Mouse (Mus musculus) T-cell, adult 2 months (primary cell): ENCODE results near the gene Shox2.

ENCODE experiments used
- DNase-seq: peaks from one replicate; pipeline ENCODE4 v3.0.0; 2022; ENCODE audit warnings: low spot score

Gene Shox2

DNA sequence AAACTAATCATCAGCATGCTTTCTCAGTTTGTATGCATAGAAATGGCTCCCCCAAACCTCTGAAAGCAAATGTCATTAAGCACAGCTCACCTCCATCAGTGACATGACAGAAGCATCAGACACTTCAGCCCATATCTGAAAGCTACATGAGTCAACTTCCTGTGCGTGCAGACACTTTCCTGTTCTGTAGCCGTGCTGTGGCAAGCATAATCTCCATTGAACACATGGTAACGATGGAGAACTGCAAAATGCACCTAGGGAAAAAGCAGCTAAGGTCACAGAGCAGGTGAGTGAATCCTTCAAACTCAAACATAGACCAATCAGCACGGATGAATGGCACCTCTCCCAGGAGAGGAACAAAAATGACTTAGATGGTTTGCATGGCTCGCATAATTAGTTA, 21.6 kb downstream of the Shox2 start:
- no peak for DNase-seq

DNA sequence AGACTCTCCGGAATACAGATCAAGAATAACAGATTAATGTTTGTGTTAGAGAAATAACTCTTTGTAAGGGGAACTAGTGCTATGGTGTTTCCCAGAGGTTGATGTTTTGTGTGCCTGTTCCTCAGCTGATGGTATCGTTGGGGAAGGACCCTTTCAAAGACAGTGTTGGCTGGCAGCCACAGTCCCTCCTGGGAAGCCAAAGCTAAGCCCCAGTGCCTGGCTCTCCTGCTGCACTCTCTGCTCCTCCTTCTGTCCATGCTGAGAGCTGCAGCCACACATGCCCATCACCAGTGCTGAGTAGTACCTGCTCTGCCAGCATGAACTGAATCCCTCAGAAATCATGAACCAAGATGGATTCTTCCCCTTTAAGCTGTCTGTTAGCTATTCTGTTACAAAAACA, 26.4 kb downstream of the Shox2 start:
- no peak for DNase-seq

- DNase-seq: no peak
Measured at GRCm38 (mm10) chr3:66939675-66940074, 41.9 kb downstream of the Shox2 start.

DNA sequence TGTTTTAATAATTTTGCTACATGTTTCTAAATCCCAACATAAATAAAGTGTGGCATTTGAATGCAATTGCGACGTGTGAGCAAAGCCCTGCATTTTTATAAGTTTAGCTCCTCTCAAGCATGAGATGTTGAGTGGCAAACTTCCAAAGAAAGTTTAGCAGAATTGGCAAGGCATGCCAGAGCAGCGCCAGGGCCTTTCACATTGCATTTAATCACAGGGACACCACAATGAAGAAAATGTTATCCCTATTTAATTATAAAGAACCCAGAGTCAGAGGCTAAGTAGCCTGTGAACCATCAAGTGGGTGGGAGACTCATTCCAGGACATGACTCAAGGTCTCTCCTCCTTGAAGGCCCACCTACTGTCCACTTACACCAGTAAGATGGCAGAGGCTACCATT, 59.1 kb downstream of the Shox2 start:
- no peak for DNase-seq
